ENCODE assay signal across 39 mouse cellular contexts in genomic region chr7:46876841-46877240, GRCm38 (mm10). TPM values are rescaled to one million over a fixed set of nuclear protein-coding genes. Genes with fewer than 3 reads are reported as not detected.
DNase-seq lines count a peak whose midpoint lies in the region; ATAC-seq and TF ChIP-seq lines count a peak whose summit lies in the region.
"Had no signal": no experiment of that assay in that cellular context is flagged by ENCODE, and none has a peak within 500 bp of the region (broad histone marks: within the 10 kb centered on the region; RNA-seq: fewer than 3 reads in every experiment).

No protein-coding gene starts in this region.

- no peaks in the 10 kb centered on the region for H3K9me3 ChIP-seq in embryonic facial prominence, embryonic 14.5 days (ENCODE audit: control insufficient read depth, low read length)
- H3K9me3 ChIP-seq in embryonic facial prominence, embryonic 10.5 days, result no peaks in the 10 kb centered on the region
- H3K9me3 ChIP-seq: embryonic facial prominence, embryonic 12.5 days; forebrain, embryonic 10.5 days; forebrain, embryonic 15.5 days; heart, embryonic 10.5 days; heart, embryonic 15.5 days; liver, embryonic 13.5 days; midbrain, embryonic 12.5 days; neural tube, embryonic 12.5 days had no signal

- DNase-seq in embryonic facial prominence, embryonic 14.5 days (ENCODE audit: low spot score), result no peak
- DNase-seq in embryonic facial prominence, embryonic 10.5 days (ENCODE audit: low spot score), result no peak
- peak; percentile 26 for DNase-seq in gastrocnemius, adult 2 months
- DNase-seq in gastrocnemius, postnatal 14 days, result no peak
- DNase-seq in right cerebral cortex, adult 18-20 months, result peak; percentile 42
- DNase-seq in right cerebral cortex, postnatal 14 days, result no peak
- DNase-seq in right cerebral cortex, postnatal 36 days (ENCODE audit: low spot score in 2 of 2), result peak; percentile 8 to 24
- DNase-seq in lung, postnatal 36 days, result no peak
- DNase-seq: adrenal gland, adult 8-10 months; cerebellum, adult 8-10 months; cerebellum, postnatal 25 days; gastrocnemius, postnatal 25 days; heart, adult 11 months; kidney, adult 8-10 months; kidney, postnatal 10 days; layer of hippocampus, postnatal 36 days; liver, embryonic 13.5 days; lung, adult 2 months; lung, postnatal 10 days had no signal

- no peaks in the 10 kb centered on the region for H3K36me3 ChIP-seq in embryonic facial prominence, embryonic 14.5 days (ENCODE audit: control insufficient read depth, insufficient read depth, low read length)
- H3K36me3 ChIP-seq in embryonic facial prominence, embryonic 10.5 days (replicated peaks), result peaks cover 13% of the 10 kb centered on the region; the same call in 1 of the 2 replicates
- H3K36me3 ChIP-seq: embryonic facial prominence, embryonic 12.5 days; forebrain, embryonic 15.5 days; heart, embryonic 10.5 days; heart, embryonic 15.5 days; liver, embryonic 13.5 days; midbrain, embryonic 12.5 days; neural tube, embryonic 12.5 days had no signal

- TF ChIP-seq CTCF in gastrocnemius, adult 2 months (IDR thresholded peaks at IDR 0.05), result no peak

- no peaks in the 10 kb centered on the region for H3K27me3 ChIP-seq in embryonic facial prominence, embryonic 14.5 days (replicated peaks; ENCODE audit: control insufficient read depth, insufficient read depth, low read length)
- H3K27me3 ChIP-seq in embryonic facial prominence, embryonic 10.5 days (replicated peaks; ENCODE audit: low read depth, poor library complexity, severe bottlenecking), result no peaks in the 10 kb centered on the region
- H3K27me3 ChIP-seq: CH12.LX; embryonic facial prominence, embryonic 12.5 days; forebrain, embryonic 15.5 days; heart, embryonic 15.5 days; liver, embryonic 13.5 days; midbrain, embryonic 12.5 days; neural tube, embryonic 12.5 days had no signal

- no peaks in the 10 kb centered on the region for H3K4me1 ChIP-seq in embryonic facial prominence, embryonic 14.5 days (ENCODE audit: control insufficient read depth, insufficient read depth, low read length)
- no peaks in the 10 kb centered on the region for H3K4me1 ChIP-seq in embryonic facial prominence, embryonic 10.5 days
- H3K4me1 ChIP-seq: embryonic facial prominence, embryonic 12.5 days; forebrain, embryonic 10.5 days; forebrain, embryonic 15.5 days; heart, embryonic 10.5 days; heart, embryonic 15.5 days; midbrain, embryonic 12.5 days; neural tube, embryonic 12.5 days had no signal

- no peak overlapping the region for H3K27ac ChIP-seq in embryonic facial prominence, embryonic 14.5 days (replicated peaks; ENCODE audit: low read depth, low read length)
- H3K27ac ChIP-seq in embryonic facial prominence, embryonic 10.5 days (replicated peaks), result no peak overlapping the region
- no peak overlapping the region; the same call in 1 of the 2 replicates for H3K27ac ChIP-seq in gastrocnemius, adult 2 months
- H3K27ac ChIP-seq: embryonic facial prominence, embryonic 12.5 days; forebrain, embryonic 10.5 days; forebrain, embryonic 15.5 days; heart, embryonic 10.5 days; heart, embryonic 15.5 days; liver, embryonic 13.5 days; midbrain, embryonic 12.5 days; neural tube, embryonic 12.5 days had no signal

- no peak overlapping the region for H3K4me3 ChIP-seq in embryonic facial prominence, embryonic 14.5 days (ENCODE audit: low read depth, low read length)
- H3K4me3 ChIP-seq in embryonic facial prominence, embryonic 10.5 days, result no peak overlapping the region
- H3K4me3 ChIP-seq in gastrocnemius, adult 2 months, result no peak overlapping the region
- H3K4me3 ChIP-seq: embryonic facial prominence, embryonic 12.5 days; forebrain, embryonic 10.5 days; forebrain, embryonic 15.5 days; heart, embryonic 10.5 days; heart, embryonic 15.5 days; liver, embryonic 13.5 days; midbrain, embryonic 12.5 days; myocyte; neural tube, embryonic 12.5 days had no signal

- H3K9ac ChIP-seq in embryonic facial prominence, embryonic 14.5 days (ENCODE audit: low read depth, low read length), result no peak overlapping the region
- H3K9ac ChIP-seq: embryonic facial prominence, embryonic 12.5 days; forebrain, embryonic 15.5 days; heart, embryonic 15.5 days; liver, embryonic 13.5 days; midbrain, embryonic 12.5 days; neural tube, embryonic 12.5 days had no signal

- intact Hi-C loops in gastrocnemius, adult 2 months (cut with DNase I), result no loop called here
- intact Hi-C loops in gastrocnemius, postnatal 14 days (cut with DNase I; ENCODE audit: low total_unique reads), result no loop called here

- 50% methylated on average over 4 of the region's 4 CpGs for WGBS in embryonic facial prominence, embryonic 14.5 days
- 73% methylated on average over 4 of the region's 4 CpGs for whole genome bisulfite sequencing in embryonic facial prominence, embryonic 10.5 days

- ATAC-seq in embryonic facial prominence, embryonic 14.5 days (ENCODE audit: low read depth), result 0 out of 2 replicates have a peak, but pooled peaks have one; percentile 26
- ATAC-seq: activated CD4-positive, CD25-positive, alpha-beta regulatory T cell, adult 4 months; forebrain, embryonic 15.5 days; intestine, embryonic 16.5 days had no signal

- no peak overlapping the region for H3K4me2 ChIP-seq in embryonic facial prominence, embryonic 14.5 days (ENCODE audit: low read depth, low read length)
- H3K4me2 ChIP-seq: embryonic facial prominence, embryonic 12.5 days; forebrain, embryonic 15.5 days; heart, embryonic 15.5 days; liver, embryonic 13.5 days; midbrain, embryonic 12.5 days; neural tube, embryonic 12.5 days had no signal

RNA-seq across cellular contexts. Expression of gene Ldhc, which starts 15.8 kb away (rescaled TPM):
- polyA plus RNA-seq in embryonic facial prominence, embryonic 14.5 days (2014; fragmentation: Nextera tagmentation; extraction: Ambion mirVana), result 0.26 TPM in 1 of 2 replicates, not detected in the other
- 0.31 TPM in 1 of 2 replicates, not detected in the other for polyA plus RNA-seq in embryonic facial prominence, embryonic 10.5 days (2016; fragmentation: Nextera tagmentation; extraction: Ambion mirVana)
- total RNA-seq in gastrocnemius, adult 2 months (2021), result not detected
- total RNA-seq in gastrocnemius, postnatal 14 days (2021), result not detected
- total RNA-seq: adrenal gland, adult 8-10 months; adrenal gland, postnatal 4 days; CH12.LX; gastrocnemius, postnatal 25 days; heart, postnatal 25 days; layer of hippocampus, postnatal 36 days; left cerebral cortex, postnatal 36 days; midbrain, postnatal 0 days had no signal
- polyA plus RNA-seq: activated CD4-positive, CD25-positive, alpha-beta regulatory T cell, adult 4 months; C2C12; embryonic facial prominence, embryonic 12.5 days; forebrain, embryonic 15.5 days; heart, embryonic 15.5 days; hindbrain, embryonic 11.5 days; intestine, embryonic 16.5 days; large intestine, adult 2 months; limb, embryonic 14.5 days; lung, adult 2 months; neural tube, embryonic 12.5 days; stomach, embryonic 14.5 days had no signal

RNA-seq across cellular contexts. Expression of gene Ldha, which starts 35.6 kb away (rescaled TPM):
- polyA plus RNA-seq in embryonic facial prominence, embryonic 14.5 days (2014; fragmentation: Nextera tagmentation; extraction: Ambion mirVana), result 1,559 and 1,681 TPM in 2 replicates
- 2,643 and 3,168 TPM in 2 replicates for polyA plus RNA-seq in embryonic facial prominence, embryonic 10.5 days (2016; fragmentation: Nextera tagmentation; extraction: Ambion mirVana)
- total RNA-seq in gastrocnemius, adult 2 months (2021), result 1,000 to 10,000 TPM; 2,441 to 2,897 TPM
- 1,000 to 10,000 TPM; 2,600 to 2,686 TPM for total RNA-seq in gastrocnemius, postnatal 14 days (2021)

RNA-seq across cellular contexts. Expression of gene Tsg101, which starts 42.9 kb away (rescaled TPM):
- polyA plus RNA-seq in embryonic facial prominence, embryonic 14.5 days (2014; fragmentation: Nextera tagmentation; extraction: Ambion mirVana), result 174 and 178 TPM in 2 replicates
- 260 and 265 TPM in 2 replicates for polyA plus RNA-seq in embryonic facial prominence, embryonic 10.5 days (2016; fragmentation: Nextera tagmentation; extraction: Ambion mirVana)
- total RNA-seq in gastrocnemius, adult 2 months (2021), result 10 to 100 TPM; 49.8 to 50.6 TPM
- 10 to 100 TPM; 43.4 to 49.2 TPM for total RNA-seq in gastrocnemius, postnatal 14 days (2021)

Comparison
In these comparisons a context has a peak if more than half of its experiments do, and no peak if none do; other contexts are left out.
1. DNase-seq: peak in gastrocnemius, adult 2 months (single experiment), right cerebral cortex, adult 18-20 months (single experiment) and right cerebral cortex, postnatal 36 days (2 of 2); none in embryonic facial prominence, embryonic 14.5 days (single experiment), embryonic facial prominence, embryonic 10.5 days (single experiment), gastrocnemius, postnatal 14 days (single experiment), right cerebral cortex, postnatal 14 days (single experiment) and lung, postnatal 36 days (single experiment).